Mouse (Mus musculus): ENCODE data around the gene Polr1d.

Polr1d gene

DNA sequence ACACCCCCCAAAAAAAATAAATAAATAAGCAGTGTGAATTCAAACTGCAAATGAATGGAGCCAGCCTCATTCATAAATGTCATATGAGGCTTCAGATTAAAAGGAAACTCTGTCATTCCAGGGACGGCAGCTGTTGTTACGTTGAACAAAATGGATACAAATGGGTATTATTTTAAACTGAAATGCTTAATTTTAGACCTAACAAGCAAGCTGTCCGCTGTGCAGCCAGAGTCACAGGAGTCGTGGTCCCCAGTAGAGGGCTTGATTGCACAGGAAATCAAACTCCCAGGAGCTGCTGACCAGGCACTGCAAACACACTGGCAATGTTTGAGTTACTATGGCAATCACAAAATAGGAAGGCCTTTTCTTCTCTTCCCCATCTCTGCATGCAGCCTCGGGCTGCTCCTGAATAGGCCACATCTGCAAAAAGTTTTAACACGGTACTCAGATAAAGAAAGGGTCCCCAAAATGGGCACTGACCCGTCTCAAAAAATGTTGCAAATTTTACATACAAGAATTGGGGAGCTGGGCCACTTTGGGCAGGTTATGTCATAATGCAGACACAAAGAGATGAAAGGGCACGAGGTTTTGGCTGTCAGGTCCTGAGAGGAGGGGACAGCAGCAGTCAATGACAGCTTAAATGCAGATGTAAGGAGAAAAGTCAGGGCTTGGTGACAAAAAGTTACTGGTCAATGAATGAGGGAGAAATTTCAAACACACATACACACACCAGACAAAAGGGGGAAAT, 57.7 kb downstream of the Polr1d start:
- TF ChIP-seq GATA4 (IDR thresholded peaks at IDR 0.05; ENCODE audit: insufficient replicate concordance, low read length) = no peak

DNA sequence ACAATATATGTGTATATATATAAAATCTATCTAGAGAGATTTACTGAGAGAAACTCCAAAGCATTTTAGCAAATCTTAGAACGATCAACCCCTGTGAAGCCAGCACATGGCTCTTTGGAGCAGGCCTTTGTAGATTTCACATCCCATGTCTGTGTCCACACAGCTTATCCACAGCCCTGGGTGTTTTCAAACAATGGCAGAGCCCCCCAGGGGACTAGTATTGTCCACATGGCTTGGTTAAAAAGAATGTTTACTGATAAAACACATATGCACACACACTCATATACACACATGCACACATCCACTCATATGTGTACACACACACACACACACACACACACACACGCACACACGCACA, 58.2 kb downstream of the Polr1d start:
- TF ChIP-seq GATA4 (IDR thresholded peaks at IDR 0.05; ENCODE audit: insufficient replicate concordance, low read length) = no peak

DNA sequence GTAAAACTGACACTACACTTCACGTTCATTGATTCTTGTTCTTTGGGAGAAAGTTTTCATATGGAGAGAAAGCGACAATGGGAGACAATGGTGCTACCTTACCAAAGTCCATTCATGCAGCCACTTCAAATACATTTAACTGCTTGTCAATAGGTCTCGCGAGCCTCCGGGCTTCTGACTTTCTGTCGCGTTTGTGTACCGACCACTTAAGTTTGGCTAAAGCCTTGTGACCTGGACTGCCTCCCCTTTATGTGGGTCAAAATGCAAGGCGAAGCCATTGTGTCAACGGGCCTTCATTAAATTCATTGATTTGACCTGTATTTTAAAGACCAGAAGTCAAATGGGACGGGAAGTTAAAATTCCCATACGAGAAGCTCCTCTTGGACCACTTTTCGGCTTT, 59.1 kb downstream of the Polr1d start:
- no peak for TF ChIP-seq GATA4 (IDR thresholded peaks at IDR 0.05; ENCODE audit: insufficient replicate concordance, low read length)

DNA sequence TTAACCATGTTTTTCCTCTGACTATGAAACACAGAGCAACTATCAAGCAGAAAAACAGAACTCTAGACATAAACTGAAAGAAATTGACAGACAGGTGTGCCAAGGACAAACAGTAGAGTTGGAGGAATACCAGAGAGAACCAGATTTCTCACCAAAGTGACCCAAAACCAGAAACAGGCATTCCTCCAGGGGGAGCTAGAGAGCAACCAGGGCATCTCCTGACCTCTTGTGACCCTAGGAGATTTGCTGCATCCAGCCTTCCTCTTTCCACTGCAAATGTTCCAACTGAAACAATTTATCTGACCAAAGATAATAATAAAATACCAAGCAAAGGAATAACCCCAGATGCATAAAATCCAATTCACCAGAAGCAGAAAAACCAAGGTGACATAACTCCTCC, 70.5 kb downstream of the Polr1d start:
- no peak for TF ChIP-seq GATA4 (IDR thresholded peaks at IDR 0.05; ENCODE audit: insufficient replicate concordance, low read length)

DNA sequence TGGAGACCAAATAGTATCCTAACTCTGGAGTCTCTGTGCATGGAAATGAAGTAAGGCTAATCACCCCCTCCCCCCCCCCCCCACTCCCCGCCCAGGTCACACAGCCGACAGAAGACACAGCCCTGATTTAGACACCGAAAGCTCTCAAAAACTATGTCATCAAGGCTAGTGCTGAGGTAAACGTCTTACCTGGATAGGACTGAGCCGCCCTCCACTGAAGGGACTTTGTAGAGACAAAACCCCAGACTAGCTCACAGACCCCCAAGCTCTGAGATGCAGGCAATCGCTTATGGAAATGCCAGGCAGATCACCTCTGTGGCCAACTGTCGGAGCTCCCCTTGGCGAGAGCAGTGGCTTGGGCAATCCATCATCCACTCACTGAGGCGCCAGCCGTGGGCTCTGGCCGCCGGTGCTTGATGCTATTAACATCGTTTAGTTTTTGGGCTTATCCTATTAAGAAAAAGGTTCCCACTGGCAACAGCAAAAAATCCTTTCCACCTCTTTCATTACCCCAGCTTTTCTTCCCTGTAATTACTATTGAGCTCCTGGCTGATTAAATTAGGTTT, 78.0 kb downstream of the Polr1d start:
- no peak for TF ChIP-seq GATA4 (IDR thresholded peaks at IDR 0.05; ENCODE audit: insufficient replicate concordance, low read length)

DNA sequence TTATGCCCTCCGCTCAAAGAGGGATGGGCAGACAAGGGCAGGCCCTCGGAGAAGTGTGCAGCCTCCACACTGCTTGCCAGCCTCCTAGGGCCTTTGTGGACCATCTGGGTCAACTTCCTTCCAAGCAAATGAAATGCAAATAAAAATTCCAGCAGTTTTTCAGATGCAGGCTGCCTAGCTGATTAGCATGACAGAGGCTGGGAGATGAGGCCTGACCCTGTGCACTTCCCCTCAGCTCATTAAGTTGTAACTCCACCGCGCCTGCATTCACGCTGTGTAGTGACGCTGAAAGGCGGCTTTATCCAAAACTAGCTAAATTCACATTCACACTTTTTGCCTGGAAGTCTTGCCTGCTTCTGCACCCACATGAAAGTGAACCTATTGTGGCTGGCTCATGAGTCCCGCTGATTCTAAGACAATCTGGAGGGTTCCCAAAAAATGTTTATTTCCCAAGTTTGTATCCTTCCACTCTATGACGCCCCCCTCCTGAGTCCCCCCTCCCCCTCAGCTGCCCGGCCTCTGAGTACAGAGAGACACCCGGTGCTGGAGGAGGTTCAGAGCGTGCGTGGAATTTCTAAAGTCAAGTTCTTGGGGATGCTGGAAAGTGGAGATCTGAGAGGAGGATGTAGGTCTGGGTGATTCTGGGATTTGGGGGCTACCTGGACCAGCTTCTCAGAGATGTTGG, 78.7 kb downstream of the Polr1d start:
- no peak for TF ChIP-seq GATA4 (IDR thresholded peaks at IDR 0.05; ENCODE audit: insufficient replicate concordance, low read length)

DNA sequence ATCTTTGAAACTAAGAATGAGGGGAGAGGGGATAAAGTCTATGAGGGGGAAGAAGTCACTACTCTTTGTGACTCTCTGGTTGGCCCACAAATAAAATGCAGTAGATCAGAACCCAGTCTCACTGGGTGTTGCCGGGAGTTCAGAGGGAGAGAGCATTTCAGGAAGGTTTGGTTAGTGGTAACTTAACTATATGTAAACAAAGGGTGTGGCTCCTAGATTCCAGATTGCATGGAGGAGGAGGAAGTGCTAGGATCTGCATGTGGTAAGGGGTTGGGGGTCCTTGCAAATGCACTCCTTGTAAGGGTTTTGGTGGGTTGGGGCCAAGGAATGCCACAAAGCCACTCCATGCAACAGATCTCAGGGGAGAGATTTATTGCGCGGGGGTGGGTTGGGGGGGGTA, 79.5 kb downstream of the Polr1d start:
- TF ChIP-seq GATA4 (IDR thresholded peaks at IDR 0.05; ENCODE audit: insufficient replicate concordance, low read length) = no peak

DNA sequence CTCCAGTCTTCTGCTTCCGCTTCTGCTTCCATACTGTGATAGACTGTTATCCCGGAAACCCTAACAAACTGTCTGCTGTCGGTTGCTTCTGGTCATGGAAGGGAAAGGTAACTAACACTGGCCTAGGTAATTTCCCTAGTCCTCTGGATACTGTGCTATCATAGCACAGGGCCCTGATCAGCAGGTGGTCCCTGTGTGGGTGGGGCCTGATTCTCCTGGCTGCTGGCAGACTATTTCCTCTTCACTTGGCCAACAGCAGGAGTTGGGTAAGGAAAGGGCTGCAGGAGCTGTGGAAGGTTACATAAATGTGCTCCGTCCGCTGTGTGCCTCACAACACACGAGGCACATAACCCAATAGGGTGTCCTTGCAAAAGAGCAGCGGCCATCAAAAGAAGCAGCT, 80.6 kb downstream of the Polr1d start:
- TF ChIP-seq GATA4 (IDR thresholded peaks at IDR 0.05; ENCODE audit: insufficient replicate concordance, low read length) = no peak

DNA sequence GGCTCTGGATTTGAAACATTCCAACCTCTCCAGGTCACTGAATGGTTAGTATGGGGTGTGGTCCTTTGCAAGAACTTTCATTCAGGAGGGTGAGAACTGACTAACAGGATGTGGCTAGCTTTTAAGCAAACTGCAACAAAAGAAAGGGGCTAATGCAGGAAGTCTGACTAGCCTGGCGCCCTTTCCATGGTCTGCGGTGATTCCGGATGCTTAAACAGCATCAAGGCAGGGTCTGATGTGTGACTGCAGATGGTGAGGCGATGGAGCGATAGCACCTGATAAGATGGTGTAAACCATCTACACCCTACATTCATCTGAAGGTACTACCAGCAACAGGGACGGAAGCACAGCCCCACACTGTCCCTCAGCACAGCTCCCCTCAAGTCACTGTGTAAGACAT, 82.5 kb downstream of the Polr1d start:
- no peak for TF ChIP-seq GATA4 (IDR thresholded peaks at IDR 0.05; ENCODE audit: insufficient replicate concordance, low read length)

DNA sequence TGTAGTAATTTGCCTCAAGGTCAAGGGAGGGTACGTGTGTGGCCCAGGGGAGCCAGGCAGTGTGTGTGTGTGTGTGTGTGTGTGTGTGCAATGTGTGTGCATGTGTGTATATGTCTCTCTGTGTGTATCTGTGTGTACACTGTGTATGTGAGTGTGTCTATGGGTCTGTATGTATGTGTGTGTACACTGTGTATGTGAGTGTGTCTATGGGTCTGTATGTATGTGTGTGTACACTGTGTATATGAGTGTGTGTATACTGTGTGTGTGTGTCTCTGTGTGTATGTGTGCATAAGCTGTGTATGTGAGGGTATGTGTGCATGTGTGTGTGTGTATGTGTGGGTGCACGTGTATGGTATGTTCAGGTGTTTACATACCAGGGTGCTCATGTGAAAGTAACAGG, 82.9 kb downstream of the Polr1d start:
- no peak for TF ChIP-seq GATA4 (IDR thresholded peaks at IDR 0.05; ENCODE audit: insufficient replicate concordance, low read length)

Measured in liver, adult (tissue).